Mouse (Mus musculus): ENCODE data around the gene Sirt1.

GRCm38 (mm10) chr10:63428243-63429022 lies 46.9 kb upstream of the Sirt1 start:
- TF ChIP-seq POLR2A (IDR thresholded peaks at IDR 0.05; ENCODE audit: extremely low read depth, insufficient read depth, low read length) (no peak), CTCF (IDR thresholded peaks at IDR 0.05; ENCODE audit: extremely low read depth, insufficient read depth, low read length) (0 out of 2 replicates have a peak, but pooled peaks have one; percentile 3)

Measured in cortical plate, adult 2 months (tissue).